Mouse (Mus musculus) kidney, embryonic 15.5 days (tissue): Measurements from ENCODE around the gene Fkbp9. TPM values are rescaled to one million over a fixed set of nuclear protein-coding genes. Genes with fewer than 3 reads are reported as not detected.
A peak's percentile ranks its signal among the peaks of the same experiment; 100 is the strongest.

Experiments used
- ATAC-seq: fragments of 200-750 bp; cut with Nextera tagmentation; replicated peaks from 2 replicates; pipeline ENCODE4 v1.8.0; 2017; ENCODE audit warnings: moderate TSS enrichment; ENCODE audit not compliant: low FRiP score
- H3K27ac ChIP-seq: fragments of 300-500 bp; sonication (generic); 2 replicates; pipeline ENCODE4 v1.5.1; 2015; ENCODE audit warnings: mild to moderate bottlenecking, inconsistent platforms
- H3K27me3 ChIP-seq: fragments of 300-500 bp; sonication (generic); 2 replicates; pipeline ENCODE4 v1.6.1; 2015; ENCODE audit warnings: inconsistent platforms
- H3K36me3 ChIP-seq: fragments of 300-500 bp; sonication (generic); 2 replicates; pipeline ENCODE4 v1.6.1; 2015; ENCODE audit warnings: inconsistent platforms
- H3K4me1 ChIP-seq: fragments of 300-500 bp; sonication (generic); 2 replicates; pipeline ENCODE4 v1.6.1; 2015; ENCODE audit warnings: inconsistent platforms
- H3K4me2 ChIP-seq: fragments of 300-500 bp; sonication (generic); 2 replicates; pipeline ENCODE4 v1.6.1; 2015; ENCODE audit warnings: moderate library complexity, mild to moderate bottlenecking, inconsistent platforms
- H3K4me3 ChIP-seq: fragments of 300-500 bp; sonication (generic); replicated peaks from 2 replicates; pipeline ENCODE4 v1.5.1; 2015; ENCODE audit warnings: mild to moderate bottlenecking, inconsistent platforms
- H3K9ac ChIP-seq: fragments of 300-500 bp; sonication (generic); 2 replicates; pipeline ENCODE4 v1.6.1; 2015; ENCODE audit warnings: mild to moderate bottlenecking, inconsistent platforms
- H3K9me3 ChIP-seq: fragments of 300-500 bp; sonication (generic); replicated peaks from 2 replicates; pipeline ENCODE4 v1.6.1; 2016; ENCODE audit warnings: inconsistent platforms
- WGBS: fragments of 180-500 bp; shearing (Covaris S2); methylation state at CpG from one replicate; pipeline ENCODE4 v1.1.7; 2015; ENCODE audit warnings: mixed read lengths; 5-methylcytosine and 5-hydroxymethylcytosine counted together
- polyA plus RNA-seq: library from polyadenylated mRNA; unstranded; fragments of >200 nt; fragmentation: Nextera tagmentation; extraction: Ambion mirVana; gene quantifications from 2 replicates; pipeline ENCODE4 v1.2.1, GENCODE M21; 2015

The Fkbp9 gene
- polyA plus RNA-seq, 1 experiment from 2014 or later: 129 TPM

GRCm38 (mm10) chr6:56908912-56909311 is 77.1 kb downstream of the Fkbp9 start:
- Histone ChIP-seq H3K36me3 (no peaks in the 10 kb centered on the region), H3K4me3 (no peak overlapping the region), H3K27me3 (no peaks in the 10 kb centered on the region), H3K27ac (no peak overlapping the region), H3K9ac (no peak overlapping the region), H3K9me3 (no peaks in the 10 kb centered on the region), H3K4me2 (no peak overlapping the region), H3K4me1 (peaks cover 6% of the 10 kb centered on the region)
- peak; percentile 58; the same call in 1 of the 2 replicates for ATAC-seq
- WGBS: 14% methylated on average over 4 of the region's 4 CpGs

- no peak overlapping the region for H3K4me2 ChIP-seq
- no peaks in the 10 kb centered on the region for H3K27me3 ChIP-seq
- no peak overlapping the region for H3K27ac ChIP-seq
- H3K9me3 ChIP-seq: no peaks in the 10 kb centered on the region
- H3K36me3 ChIP-seq: no peaks in the 10 kb centered on the region
- 0 out of 2 replicates have a peak, but pooled peaks cover 3% of the 10 kb centered on the region for H3K4me1 ChIP-seq
- H3K9ac ChIP-seq: no peak overlapping the region
- no peak overlapping the region for H3K4me3 ChIP-seq
- 84% methylated on average over 2 of the region's 2 CpGs for WGBS
- ATAC-seq: no peak
These were observed 79.1 kb downstream of the Fkbp9 start for GRCm38 (mm10) chr6:56910910-56911309.

GRCm38 (mm10) chr6:56913092-56913858 is 81.4 kb downstream of the Fkbp9 start:
- H3K36me3 ChIP-seq: no peaks in the 10 kb centered on the region
- H3K4me2 ChIP-seq: no peak overlapping the region
- no peak for ATAC-seq
- WGBS: 59% methylated on average over 2 of the region's 2 CpGs
- H3K9ac ChIP-seq: no peak overlapping the region
- H3K9me3 ChIP-seq: no peaks in the 10 kb centered on the region
- peaks cover 18% of the 10 kb centered on the region for H3K4me1 ChIP-seq
- no peaks in the 10 kb centered on the region for H3K27me3 ChIP-seq
- no peak overlapping the region; the same call in 1 of the 2 replicates for H3K27ac ChIP-seq
- H3K4me3 ChIP-seq: no peak overlapping the region

GRCm38 (mm10) chr6:56916279-56916678 is 84.4 kb downstream of the Fkbp9 start:
- Histone ChIP-seq H3K4me2 (no peak overlapping the region), H3K27ac (no peak overlapping the region), H3K36me3 (no peaks in the 10 kb centered on the region), H3K27me3 (no peaks in the 10 kb centered on the region), H3K9ac (no peak overlapping the region), H3K4me1 (peaks cover 34% of the 10 kb centered on the region), H3K4me3 (no peak overlapping the region), H3K9me3 (no peaks in the 10 kb centered on the region)
- ATAC-seq: no peak
- WGBS: 79% methylated on average over 2 of the region's 2 CpGs

GRCm38 (mm10) chr6:56917578-56918368 is 85.9 kb downstream of the Fkbp9 start:
- Histone ChIP-seq H3K4me2 (no peak overlapping the region; the same call in 1 of the 2 replicates), H3K36me3 (no peaks in the 10 kb centered on the region), H3K4me1 (peaks cover 37% of the 10 kb centered on the region), H3K4me3 (no peak overlapping the region), H3K9ac (no peak overlapping the region), H3K9me3 (no peaks in the 10 kb centered on the region), H3K27me3 (no peaks in the 10 kb centered on the region), H3K27ac (peak overlapping the region; percentile 27; the same call in 1 of the 2 replicates)
- 56% methylated on average over 12 of the region's 12 CpGs for WGBS
- peak; percentile 15; the same call in 1 of the 2 replicates for ATAC-seq

- Histone ChIP-seq H3K4me3 (no peak overlapping the region), H3K36me3 (no peaks in the 10 kb centered on the region), H3K27me3 (no peaks in the 10 kb centered on the region), H3K9ac (no peak overlapping the region), H3K9me3 (no peaks in the 10 kb centered on the region), H3K27ac (peak overlapping the region; percentile 33; the same call in 1 of the 2 replicates), H3K4me1 (peaks cover 34% of the 10 kb centered on the region), H3K4me2 (no peak overlapping the region)
- 83% methylated on average over 7 of the region's 7 CpGs for WGBS
- ATAC-seq: no peak
These were observed 87.6 kb downstream of the Fkbp9 start for GRCm38 (mm10) chr6:56919330-56920044.

GRCm38 (mm10) chr6:56920222-56921092 is 88.6 kb downstream of the Fkbp9 start:
- H3K36me3 ChIP-seq: no peaks in the 10 kb centered on the region
- H3K9me3 ChIP-seq: no peaks in the 10 kb centered on the region
- no peak overlapping the region for H3K9ac ChIP-seq
- 51% methylated on average over 12 of the region's 12 CpGs for WGBS
- H3K27me3 ChIP-seq: no peaks in the 10 kb centered on the region
- no peak overlapping the region for H3K4me2 ChIP-seq
- ATAC-seq: no peak
- peak overlapping the region; percentile 54 for H3K27ac ChIP-seq
- H3K4me3 ChIP-seq: no peak overlapping the region
- peaks cover 37% of the 10 kb centered on the region for H3K4me1 ChIP-seq

GRCm38 (mm10) chr6:56923331-56923725 is 91.5 kb downstream of the Fkbp9 start:
- Histone ChIP-seq H3K4me1 (peaks cover 22% of the 10 kb centered on the region), H3K27me3 (no peaks in the 10 kb centered on the region), H3K36me3 (no peaks in the 10 kb centered on the region), H3K4me3 (peak overlapping the region; percentile 86), H3K9ac (peak overlapping the region; percentile 67), H3K27ac (peak overlapping the region; percentile 95), H3K4me2 (peak overlapping the region; percentile 66), H3K9me3 (no peaks in the 10 kb centered on the region)
- ATAC-seq: no peak
- 0% methylated on average over 25 of the region's 25 CpGs for WGBS

- H3K4me2 ChIP-seq: peak within 1 kb of the TSS; percentile 66
- no peaks in the 10 kb centered on the region for H3K9me3 ChIP-seq
- no peaks in the 10 kb centered on the region for H3K36me3 ChIP-seq
- no peaks in the 10 kb centered on the region for H3K27me3 ChIP-seq
- ATAC-seq: peak; percentile 97
- H3K9ac ChIP-seq: peak within 1 kb of the TSS; percentile 67
- peak within 1 kb of the TSS; percentile 95 for H3K27ac ChIP-seq
- H3K4me1 ChIP-seq: peaks cover 21% of the 10 kb centered on the region
- H3K4me3 ChIP-seq: peak within 1 kb of the TSS; percentile 86
- 3% methylated on average over 64 of the region's 64 CpGs for WGBS
These were observed 92.2 kb downstream of the Fkbp9 start, which contains the start of the genes Nt5c3 and Vmn1r4 for GRCm38 (mm10) chr6:56923726-56924707. Nt5c3 (minus strand) TSS chr6:56923932. Vmn1r4 (plus strand) TSS chr6:56924015.
